Mouse (Mus musculus) embryonic facial prominence, embryonic 13.5 days (tissue): ENCODE measurements around the gene Cfap97. TPM values are rescaled to one million over a fixed set of nuclear protein-coding genes. Genes with fewer than 3 reads are reported as not detected.
A peak's percentile ranks its signal among the peaks of the same experiment; 100 is the strongest.
"Not testable (repeated sequence)": the region's sequence is repeated elsewhere in the genome, so short reads cannot be mapped to it uniquely, and the experiment has no call there.

Experiments
- ATAC-seq: fragments of 200-750 bp; cut with Nextera tagmentation; 2 replicates; pipeline ENCODE4 v1.8.0; 2017; ENCODE audit warnings: low read depth; ENCODE audit not compliant: insufficient number of reproducible peaks, insufficient read depth, low FRiP score, low TSS enrichment
- H3K27ac ChIP-seq: fragments of 300-500 bp; sonication (generic); 2 replicates; pipeline ENCODE4 v1.5.1; 2015; ENCODE audit warnings: moderate library complexity, mild to moderate bottlenecking, inconsistent platforms
- H3K27me3 ChIP-seq: fragments of 300-500 bp; sonication (generic); 2 replicates; pipeline ENCODE4 v1.6.1; 2015; ENCODE audit warnings: mild to moderate bottlenecking, inconsistent platforms
- H3K36me3 ChIP-seq: fragments of 300-500 bp; sonication (generic); 2 replicates; pipeline ENCODE4 v1.6.1; 2015; ENCODE audit warnings: mild to moderate bottlenecking, inconsistent platforms
- H3K4me1 ChIP-seq: fragments of 300-500 bp; sonication (generic); 2 replicates; pipeline ENCODE4 v1.6.1; 2015; ENCODE audit warnings: inconsistent platforms
- H3K4me2 ChIP-seq: fragments of 300-500 bp; sonication (generic); 2 replicates; pipeline ENCODE4 v1.6.1; 2015; ENCODE audit warnings: moderate library complexity, mild to moderate bottlenecking, inconsistent platforms
- H3K4me3 ChIP-seq: fragments of 300-500 bp; sonication (generic); 2 replicates; pipeline ENCODE4 v1.5.1; 2015; ENCODE audit warnings: mild to moderate bottlenecking, inconsistent platforms
- H3K9ac ChIP-seq: fragments of 300-500 bp; sonication (generic); 2 replicates; pipeline ENCODE4 v1.6.1; 2015; ENCODE audit warnings: mild to moderate bottlenecking, inconsistent platforms
- H3K9me3 ChIP-seq: fragments of 300-500 bp; sonication (generic); 2 replicates; pipeline ENCODE4 v1.6.1; 2016; ENCODE audit warnings: inconsistent platforms
- WGBS: fragments of 180-500 bp; shearing (Covaris S2); methylation state at CpG from one replicate; pipeline ENCODE4 v1.1.7; 2015; ENCODE audit warnings: mixed read lengths; 5-methylcytosine and 5-hydroxymethylcytosine counted together
- polyA plus RNA-seq: library from polyadenylated mRNA; unstranded; fragments of >200 nt; fragmentation: Nextera tagmentation; extraction: Ambion mirVana; gene quantifications from 2 replicates; pipeline ENCODE4 v1.2.1, GENCODE M21; 2015

Cfap97 gene
- polyA plus RNA-seq, result 36.1 and 39.5 TPM in 2 replicates

DNA sequence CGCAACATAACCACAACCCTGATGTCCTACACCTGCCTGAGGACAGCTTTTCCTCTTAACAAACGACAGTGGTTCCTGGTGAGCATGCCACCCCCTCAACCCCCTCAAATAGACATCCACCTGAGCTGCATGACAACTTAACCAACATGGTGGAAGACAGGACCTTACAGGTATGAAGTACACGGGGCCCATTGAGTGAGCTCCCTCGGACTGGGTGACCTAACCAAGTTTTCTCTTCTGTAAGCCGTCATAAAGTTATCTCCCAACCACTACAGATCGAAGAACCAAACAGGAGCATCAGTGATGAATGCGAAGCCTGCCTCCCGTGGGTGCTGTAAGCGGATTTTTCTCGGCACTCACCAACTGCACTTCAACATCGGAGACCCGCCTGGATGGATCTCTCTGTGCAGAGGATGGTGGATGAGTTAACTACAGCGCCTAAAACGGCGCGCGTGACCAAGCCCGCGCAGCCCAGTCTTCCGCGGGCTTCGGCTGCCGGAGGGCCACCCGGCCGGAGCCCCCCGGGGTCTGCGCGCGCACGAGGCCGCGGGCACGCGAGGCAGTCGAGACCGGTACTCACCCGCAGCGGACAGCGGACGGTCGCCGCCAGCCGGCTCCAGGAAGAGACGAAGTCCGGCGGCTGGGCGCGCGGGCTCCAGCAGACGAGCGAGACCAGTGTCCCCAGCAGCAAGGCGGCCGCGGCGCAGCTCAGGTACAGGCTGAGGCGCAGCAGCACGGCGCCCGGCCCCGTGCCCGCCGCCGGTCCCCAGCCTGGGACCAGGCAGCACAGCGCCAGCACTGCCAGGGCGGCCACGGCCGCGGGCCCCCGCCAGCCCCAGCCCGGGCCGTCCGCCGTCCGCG, at the start of gene Cfap97:
TSS of gene Cfap97 (plus strand) at position 570 of the 861 bp plus-strand sequence.
- H3K4me2 ChIP-seq, result peak within 1 kb of the TSS; percentile 91
- H3K27ac ChIP-seq, result no peak within 1 kb of the TSS
- peaks cover 16% of the 10 kb centered on the region for H3K4me1 ChIP-seq
- peak within 1 kb of the TSS; percentile 88 for H3K9ac ChIP-seq
- H3K9me3 ChIP-seq, result no peaks in the 10 kb centered on the region
- peak within 1 kb of the TSS; percentile 82 for H3K4me3 ChIP-seq
- peaks cover 20% of the 10 kb centered on the region for H3K27me3 ChIP-seq
- H3K36me3 ChIP-seq, result no peaks in the 10 kb centered on the region
- peak; percentile 72 for ATAC-seq
- WGBS, result 2% methylated on average over 59 of the region's 75 CpGs

DNA sequence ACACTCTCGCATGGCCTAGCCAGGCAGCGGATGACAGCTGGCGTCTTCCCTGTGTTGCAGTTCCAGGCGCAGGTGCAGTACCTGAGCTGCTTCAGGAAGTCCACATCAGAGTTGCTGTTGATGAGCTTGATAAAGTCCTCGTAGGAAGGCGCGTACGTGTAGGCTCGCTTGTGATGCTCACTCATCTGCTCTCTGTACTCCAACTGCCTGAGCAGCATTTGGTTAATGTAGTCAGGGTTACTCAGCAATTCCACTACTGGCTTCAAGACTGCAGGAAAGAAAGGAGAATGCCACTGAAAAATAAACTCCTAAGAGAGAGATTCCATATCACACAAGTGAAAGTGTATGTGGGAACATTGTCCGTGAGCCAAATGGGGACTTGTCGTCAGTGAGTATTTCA, 48.1 kb upstream of the Cfap97 start:
- Histone ChIP-seq H3K27me3 (no peaks in the 10 kb centered on the region), H3K4me3 (no peak overlapping the region), H3K9ac (no peak overlapping the region), H3K27ac (no peak overlapping the region), H3K36me3 (peaks cover 38% of the 10 kb centered on the region), H3K9me3 (peaks cover 8% of the 10 kb centered on the region; the same call in 1 of the 2 replicates), H3K4me1 (no peaks in the 10 kb centered on the region), H3K4me2 (no peak overlapping the region)
- WGBS, result 94% methylated on average over 11 of the region's 11 CpGs
- no peak for ATAC-seq

DNA sequence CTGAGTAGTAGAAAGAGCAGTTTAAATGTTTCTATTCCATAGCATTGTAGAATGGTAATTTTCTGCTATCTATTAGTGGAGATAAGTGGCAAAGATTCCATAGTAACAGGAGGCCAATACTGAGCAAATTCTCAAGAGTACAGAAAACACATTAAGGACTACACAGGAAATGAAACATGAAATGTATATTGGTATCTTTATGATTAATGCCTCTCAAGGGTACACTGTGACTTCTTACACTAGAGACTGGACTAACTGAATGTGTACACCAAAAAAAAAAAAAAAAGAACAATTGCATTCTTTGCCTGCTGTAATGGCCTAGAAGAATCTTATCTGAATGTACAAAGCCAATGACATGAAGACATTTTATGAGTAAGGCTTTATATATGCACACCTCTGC, 43.9 kb upstream of the Cfap97 start:
- H3K27ac ChIP-seq, result no peak overlapping the region
- H3K9me3 ChIP-seq, result no peaks in the 10 kb centered on the region
- no peaks in the 10 kb centered on the region for H3K27me3 ChIP-seq
- no peak overlapping the region for H3K9ac ChIP-seq
- no peak overlapping the region for H3K4me2 ChIP-seq
- no peak overlapping the region for H3K4me3 ChIP-seq
- ATAC-seq, result no peak
- H3K4me1 ChIP-seq, result no peaks in the 10 kb centered on the region
- peaks cover 11% of the 10 kb centered on the region for H3K36me3 ChIP-seq

DNA sequence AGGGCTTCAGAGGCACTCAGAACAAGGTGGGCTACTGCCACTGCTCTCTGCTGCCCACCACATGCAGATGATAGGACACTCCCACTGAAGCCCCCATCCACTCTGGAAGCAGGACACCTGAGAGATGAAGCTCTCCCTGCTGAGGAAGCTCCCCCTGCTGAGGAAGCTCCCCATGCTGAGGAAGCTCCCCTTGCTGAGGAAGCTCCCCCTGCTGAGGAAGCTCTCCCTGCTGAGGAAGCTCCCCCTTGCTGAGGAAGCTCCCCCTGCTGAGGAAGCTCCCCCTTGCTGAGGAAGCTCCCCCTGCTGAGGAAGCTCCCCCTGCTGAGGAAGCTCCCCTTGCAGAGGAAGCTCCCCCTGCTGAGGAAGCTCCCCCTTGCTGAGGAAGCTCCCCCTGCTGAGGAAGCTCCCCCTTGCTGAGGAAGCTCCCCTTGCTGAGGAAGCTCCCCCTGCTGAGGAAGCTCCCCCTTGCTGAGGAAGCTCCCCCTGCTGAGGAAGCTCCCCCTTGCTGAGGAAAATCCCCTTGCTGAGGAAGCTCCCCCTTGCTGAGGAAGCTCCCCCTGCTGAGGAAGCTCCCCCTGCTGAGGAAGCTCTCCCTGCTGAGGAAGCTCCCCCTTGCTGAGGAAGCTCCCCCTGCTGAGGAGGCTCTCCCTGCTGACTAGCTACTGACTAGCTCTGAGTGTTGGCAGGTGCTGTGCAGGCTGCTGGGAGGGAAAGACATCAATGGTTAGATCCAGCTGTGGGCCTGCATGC, 38.0 kb upstream of the Cfap97 start:
- not testable (repeated sequence) for H3K27ac ChIP-seq, H3K9me3 ChIP-seq, H3K4me2 ChIP-seq, H3K4me3 ChIP-seq, H3K9ac ChIP-seq, H3K4me1 ChIP-seq, ATAC-seq, H3K36me3 ChIP-seq, H3K27me3 ChIP-seq

DNA sequence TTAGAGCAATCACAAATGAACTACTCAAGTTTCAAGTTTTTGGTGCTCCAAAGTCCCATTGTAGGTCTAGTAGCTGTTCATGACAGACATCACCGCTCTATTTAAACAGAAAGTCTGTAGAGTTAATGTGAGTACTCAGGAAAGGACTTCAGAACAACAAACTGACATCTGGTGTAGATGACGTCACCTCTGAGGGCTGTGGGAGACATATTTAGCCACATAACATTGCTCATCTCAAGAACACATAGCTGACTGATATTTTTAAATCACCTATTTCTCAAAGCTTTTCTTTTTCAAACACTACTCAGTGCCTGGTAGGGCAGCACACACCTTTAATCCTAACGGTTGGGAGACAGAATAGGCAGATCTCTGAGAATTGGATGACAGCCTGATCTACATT, 34.4 kb upstream of the Cfap97 start:
- H3K9me3 ChIP-seq, result no peaks in the 10 kb centered on the region
- WGBS, result 81% methylated on average over 3 of the region's 3 CpGs
- H3K9ac ChIP-seq, result no peak overlapping the region
- no peaks in the 10 kb centered on the region for H3K27me3 ChIP-seq
- H3K27ac ChIP-seq, result no peak overlapping the region
- H3K36me3 ChIP-seq, result peaks cover 8% of the 10 kb centered on the region; the same call in 1 of the 2 replicates
- ATAC-seq, result no peak
- no peaks in the 10 kb centered on the region for H3K4me1 ChIP-seq
- H3K4me3 ChIP-seq, result no peak overlapping the region
- H3K4me2 ChIP-seq, result no peak overlapping the region

DNA sequence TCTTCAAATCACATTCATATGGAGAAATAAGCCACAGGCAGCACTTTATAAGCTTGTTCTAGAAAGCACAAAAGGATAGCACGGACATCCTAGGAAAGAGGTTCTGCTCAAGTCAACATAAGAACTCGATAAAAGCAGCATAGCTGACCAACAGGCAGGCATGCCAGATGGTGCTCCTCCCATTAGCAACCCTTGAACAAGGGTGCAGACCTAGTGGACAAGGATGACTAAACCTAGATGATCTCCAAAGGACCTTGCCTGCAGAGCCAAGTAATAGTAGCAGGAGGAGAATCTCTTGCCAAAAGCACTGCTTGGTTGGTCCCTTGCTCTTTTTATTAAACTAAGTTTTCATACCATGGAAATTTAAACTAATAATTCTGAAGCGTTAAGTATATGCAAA, 32.4 kb upstream of the Cfap97 start:
- WGBS, result 90% methylated on average over 3 of the region's 3 CpGs
- no peak overlapping the region for H3K4me3 ChIP-seq
- H3K36me3 ChIP-seq, result peaks cover 8% of the 10 kb centered on the region; the same call in 1 of the 2 replicates
- H3K27ac ChIP-seq, result no peak overlapping the region
- H3K4me2 ChIP-seq, result no peak overlapping the region
- no peaks in the 10 kb centered on the region for H3K4me1 ChIP-seq
- no peak for ATAC-seq
- no peaks in the 10 kb centered on the region for H3K9me3 ChIP-seq
- H3K9ac ChIP-seq, result no peak overlapping the region
- no peaks in the 10 kb centered on the region for H3K27me3 ChIP-seq

DNA sequence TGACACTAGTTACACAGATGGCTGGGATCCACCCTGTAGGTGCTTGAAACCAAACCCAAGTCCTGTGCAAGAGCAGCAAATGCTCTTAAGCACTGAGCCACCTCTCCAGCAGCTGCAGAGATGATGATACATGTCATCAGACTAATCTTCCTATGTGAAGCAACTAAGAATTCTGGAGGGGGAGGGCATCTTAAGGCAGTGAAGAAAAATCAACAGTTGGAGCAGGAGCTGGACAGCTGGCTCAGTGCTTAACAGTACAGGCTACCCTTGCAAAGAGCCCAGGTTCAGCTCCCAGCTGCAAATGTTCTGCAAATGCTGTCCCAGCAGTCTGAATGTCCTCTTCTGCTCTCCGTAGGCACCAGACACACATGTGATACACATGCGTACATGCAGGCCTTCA, 29.1 kb upstream of the Cfap97 start:
- H3K9me3 ChIP-seq, result no peaks in the 10 kb centered on the region
- no peaks in the 10 kb centered on the region for H3K27me3 ChIP-seq
- no peak overlapping the region for H3K4me3 ChIP-seq
- H3K4me2 ChIP-seq, result no peak overlapping the region
- H3K36me3 ChIP-seq, result 0 out of 2 replicates have a peak, but pooled peaks cover 5% of the 10 kb centered on the region
- no peak for ATAC-seq
- H3K9ac ChIP-seq, result no peak overlapping the region
- 87% methylated on average over 2 of the region's 2 CpGs for WGBS
- H3K27ac ChIP-seq, result no peak overlapping the region
- no peaks in the 10 kb centered on the region for H3K4me1 ChIP-seq

DNA sequence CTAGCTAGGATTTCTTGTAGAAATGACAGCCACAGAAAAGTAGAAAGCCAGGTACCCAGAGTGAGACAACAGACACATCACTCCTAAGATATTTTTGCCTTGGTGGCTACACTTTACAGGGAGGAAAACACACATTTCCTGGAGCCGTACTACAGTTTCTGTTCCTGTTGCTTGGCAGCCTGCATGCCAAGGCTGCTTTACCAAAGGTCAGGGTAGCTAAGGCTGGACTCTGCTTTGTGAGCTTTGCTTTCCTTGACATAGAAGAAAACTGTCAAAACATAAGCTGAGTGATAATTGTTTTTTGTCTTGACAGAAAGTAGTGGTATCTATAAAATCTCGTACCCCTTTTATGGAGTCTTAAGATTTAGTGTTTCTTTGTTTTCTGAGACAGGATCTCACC, 21.1 kb upstream of the Cfap97 start:
- Histone ChIP-seq H3K27me3 (no peaks in the 10 kb centered on the region), H3K4me2 (no peak overlapping the region), H3K9me3 (peaks cover 3% of the 10 kb centered on the region; the same call in 1 of the 2 replicates), H3K4me3 (no peak overlapping the region), H3K4me1 (no peaks in the 10 kb centered on the region), H3K27ac (no peak overlapping the region), H3K9ac (no peak overlapping the region), H3K36me3 (no peaks in the 10 kb centered on the region)
- WGBS, result 84% methylated on average over 2 of the region's 2 CpGs
- no peak for ATAC-seq

DNA sequence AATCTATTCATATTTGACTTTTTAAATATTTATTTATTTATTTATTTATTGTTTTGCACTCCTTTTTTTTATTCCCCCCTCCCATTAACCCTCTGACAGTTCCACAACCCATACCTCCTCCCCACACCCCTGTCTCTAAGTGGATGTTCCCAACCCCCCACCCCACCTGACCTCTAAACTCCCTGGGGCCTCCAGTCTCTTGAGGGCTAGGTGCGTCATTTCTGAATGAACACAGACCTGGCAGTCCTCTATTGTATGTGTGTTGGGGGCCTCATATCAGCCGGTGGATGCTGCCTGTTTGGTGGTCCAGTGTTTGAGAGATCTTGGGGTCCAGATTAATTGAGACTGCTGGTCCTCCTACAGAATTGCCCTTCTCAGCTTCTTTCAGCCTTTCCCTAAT, 16.0 kb upstream of the Cfap97 start:
- not testable (repeated sequence) for H3K27ac ChIP-seq, H3K36me3 ChIP-seq, H3K27me3 ChIP-seq, H3K9me3 ChIP-seq, H3K4me3 ChIP-seq, H3K9ac ChIP-seq, ATAC-seq, H3K4me1 ChIP-seq, H3K4me2 ChIP-seq
- 85% methylated on average over 2 of the region's 2 CpGs for WGBS

DNA sequence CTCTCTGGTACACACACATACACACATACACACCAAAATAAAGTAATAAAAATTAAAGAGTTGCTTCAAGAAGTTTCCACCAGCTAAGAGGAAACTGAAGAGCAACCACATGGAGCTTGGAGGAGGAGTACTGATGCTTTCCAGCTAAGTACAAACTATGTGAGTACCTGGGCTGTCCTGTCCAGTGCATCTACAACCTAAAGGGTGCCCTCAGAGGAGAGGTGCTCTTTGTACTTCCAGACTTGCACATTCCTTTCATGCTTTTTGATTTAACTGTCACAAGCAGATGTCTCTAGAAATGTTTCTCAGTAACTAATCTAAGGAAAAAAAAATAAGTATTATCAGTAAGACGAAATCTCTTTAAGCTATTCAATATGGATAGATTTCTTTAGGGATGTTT, 14.2 kb upstream of the Cfap97 start:
- Histone ChIP-seq H3K9me3 (peaks cover 3% of the 10 kb centered on the region; the same call in 1 of the 2 replicates), H3K9ac (no peak overlapping the region), H3K4me2 (no peak overlapping the region), H3K36me3 (no peaks in the 10 kb centered on the region), H3K4me1 (0 out of 2 replicates have a peak, but pooled peaks cover 6% of the 10 kb centered on the region), H3K4me3 (no peak overlapping the region), H3K27me3 (no peaks in the 10 kb centered on the region), H3K27ac (no peak overlapping the region)
- WGBS, result 67% methylated on average over 1 of the region's 1 CpGs
- ATAC-seq, result no peak

DNA sequence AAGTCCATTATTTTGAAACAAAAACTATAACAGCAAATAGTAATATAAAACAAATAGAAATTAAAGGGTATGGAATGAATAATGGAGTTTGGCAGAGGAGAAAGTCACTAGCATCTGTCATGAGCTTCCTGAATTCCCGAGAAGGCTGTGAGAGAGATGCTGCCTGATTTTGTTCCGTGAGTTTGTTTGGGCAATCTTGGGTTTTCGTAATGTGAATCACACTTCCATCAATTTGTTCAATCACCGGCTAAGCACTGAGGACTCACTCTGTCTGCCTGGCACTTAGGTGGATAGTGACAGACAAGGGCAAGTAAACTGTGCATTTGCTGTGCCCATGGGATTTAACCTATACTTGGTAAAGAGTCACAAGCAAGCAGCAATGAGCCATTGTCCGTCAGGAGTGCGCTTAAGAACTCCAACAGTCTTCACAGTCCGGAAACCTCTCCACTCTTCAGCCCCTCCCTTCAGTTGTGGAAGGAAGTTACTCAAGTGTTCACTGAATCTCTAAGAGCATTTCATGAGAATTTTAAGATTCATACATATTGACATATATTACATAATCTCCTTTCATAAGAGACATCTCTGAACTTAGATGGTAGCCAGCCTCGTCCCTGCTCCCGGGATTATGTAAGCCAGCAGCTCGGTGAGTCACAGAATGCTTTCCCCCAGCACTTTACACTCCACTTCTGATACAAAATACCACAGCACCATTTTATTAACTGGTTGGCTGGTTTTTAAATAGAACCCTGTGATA, 13.6 kb upstream of the Cfap97 start:
- Histone ChIP-seq H3K4me3 (no peak overlapping the region), H3K9ac (no peak overlapping the region), H3K27ac (no peak overlapping the region), H3K4me2 (no peak overlapping the region), H3K36me3 (no peaks in the 10 kb centered on the region), H3K27me3 (no peaks in the 10 kb centered on the region), H3K9me3 (peaks cover 2% of the 10 kb centered on the region; the same call in 1 of the 2 replicates), H3K4me1 (0 out of 2 replicates have a peak, but pooled peaks cover 6% of the 10 kb centered on the region)
- 80% methylated on average over 10 of the region's 10 CpGs for WGBS
- ATAC-seq, result no peak
